Comparison of ENCODE assay signal across 22 mouse cellular contexts in genomic region chr8:70742176-70742575, GRCm38 (mm10). TPM values are rescaled to one million over a fixed set of nuclear protein-coding genes. Genes with fewer than 3 reads are reported as not detected.
DNase-seq lines count a peak whose midpoint lies in the region; ATAC-seq lines count a peak whose summit lies in the region.
"Had no signal": no experiment of that assay in that cellular context is flagged by ENCODE, and none has a peak within 500 bp of the region (broad histone marks: within the 10 kb centered on the region; RNA-seq: fewer than 3 reads in every experiment).

No protein-coding gene starts in this region.

- H3K4me2 ChIP-seq in kidney, embryonic 16.5 days (replicated peaks; ENCODE audit: low read depth, low read length): no peak overlapping the region
- no peak overlapping the region for H3K4me2 ChIP-seq in neural tube, embryonic 11.5 days (ENCODE audit: low read depth)

- H3K9me3 ChIP-seq in kidney, embryonic 16.5 days (ENCODE audit: low read length): no peaks in the 10 kb centered on the region
- H3K9me3 ChIP-seq in neural tube, embryonic 11.5 days (ENCODE audit: control insufficient read depth, low read length): no peaks in the 10 kb centered on the region
- H3K9me3 ChIP-seq: embryonic facial prominence, embryonic 15.5 days; midbrain, embryonic 13.5 days had no signal

- no peak overlapping the region for H3K4me3 ChIP-seq in kidney, embryonic 16.5 days (ENCODE audit: low read length)
- H3K4me3 ChIP-seq in neural tube, embryonic 11.5 days (ENCODE audit: low read depth, low read length): no peak overlapping the region
- H3K4me3 ChIP-seq: myocyte had no signal

- peak; percentile 95 for DNase-seq in heart, adult 11 months
- DNase-seq in heart, postnatal 25 days (ENCODE audit: low spot score): no peak
- peak; percentile 4 for DNase-seq in kidney, adult 11 months
- peak; percentile 8 for DNase-seq in neural tube, embryonic 11.5 days (ENCODE audit: low spot score)
- no peak for DNase-seq in neural tube, embryonic 10.5 days (ENCODE audit: extremely low spot score, low spot score)
- DNase-seq in left cerebral cortex, postnatal 4 days: no peak
- DNase-seq: adrenal gland, postnatal 25 days; cerebellum, adult 11-12 months; cerebellum, postnatal 14 days; lung, adult 18-20 months; lung, postnatal 14 days had no signal

- H3K9ac ChIP-seq in kidney, embryonic 16.5 days (replicated peaks; ENCODE audit: low read length): no peak overlapping the region
- H3K9ac ChIP-seq in neural tube, embryonic 11.5 days (ENCODE audit: low read length): no peak overlapping the region
- H3K9ac ChIP-seq: embryonic facial prominence, embryonic 15.5 days had no signal

- intact Hi-C loops in heart, postnatal 25 days (cut with DNase I): no loop called here
- intact Hi-C loops in left cerebral cortex, postnatal 4 days (cut with DNase I): no loop called here

- 55% methylated on average over 11 of the region's 11 CpGs for WGBS in kidney, embryonic 16.5 days
- WGBS in neural tube, embryonic 11.5 days: 70% methylated on average over 11 of the region's 11 CpGs

- no peaks in the 10 kb centered on the region for H3K36me3 ChIP-seq in kidney, embryonic 16.5 days (ENCODE audit: insufficient read depth, low read length)
- H3K36me3 ChIP-seq in neural tube, embryonic 11.5 days (ENCODE audit: control insufficient read depth, insufficient read depth, low read length): no peaks in the 10 kb centered on the region
- H3K36me3 ChIP-seq: embryonic facial prominence, embryonic 15.5 days; midbrain, embryonic 13.5 days had no signal

- peaks cover 55% of the 10 kb centered on the region for H3K27me3 ChIP-seq in kidney, embryonic 16.5 days (ENCODE audit: insufficient read depth, low read length)
- peaks cover 43% of the 10 kb centered on the region for H3K27me3 ChIP-seq in neural tube, embryonic 11.5 days (ENCODE audit: control insufficient read depth, insufficient read depth, low read length)
- H3K27me3 ChIP-seq: CH12.LX had no signal

- no peak for ATAC-seq in kidney, embryonic 16.5 days (ENCODE audit: low FRiP score, low TSS enrichment)
- no peak for ATAC-seq in neural tube, embryonic 11.5 days (ENCODE audit: insufficient read depth, low FRiP score, low TSS enrichment)

- no peak overlapping the region for H3K27ac ChIP-seq in kidney, embryonic 16.5 days (ENCODE audit: low read length)
- no peak overlapping the region for H3K27ac ChIP-seq in neural tube, embryonic 11.5 days (ENCODE audit: low read depth, low read length)
- H3K27ac ChIP-seq: embryonic facial prominence, embryonic 15.5 days; midbrain, embryonic 13.5 days had no signal

- peaks cover 22% of the 10 kb centered on the region for H3K4me1 ChIP-seq in kidney, embryonic 16.5 days (ENCODE audit: insufficient read depth, low read length)
- H3K4me1 ChIP-seq in neural tube, embryonic 11.5 days (ENCODE audit: control insufficient read depth, insufficient read depth, low read length): peaks cover 15% of the 10 kb centered on the region

RNA-seq across cellular contexts. Expression of gene Rab3a, which starts 12.3 kb away (rescaled TPM):
- total RNA-seq in heart, postnatal 25 days (2021): 10 to 100 TPM; 49.7 to 57.6 TPM
- polyA plus RNA-seq in kidney, embryonic 16.5 days (2015; fragmentation: Nextera tagmentation; extraction: Ambion mirVana): 20.9 and 22.0 TPM in 2 replicates
- polyA plus RNA-seq in neural tube, embryonic 11.5 days (2014; fragmentation: Nextera tagmentation; extraction: Ambion mirVana): 97.9 and 111 TPM in 2 replicates
- total RNA-seq in left cerebral cortex, postnatal 4 days (2021): 100 to 1,000 TPM; 414 to 476 TPM

RNA-seq across cellular contexts. Expression of gene Mpv17l2, which starts 18.6 kb away (rescaled TPM):
- 10 to 100 TPM; 26.7 to 28.0 TPM for total RNA-seq in heart, postnatal 25 days (2021)
- 57.0 and 60.4 TPM in 2 replicates for polyA plus RNA-seq in kidney, embryonic 16.5 days (2015; fragmentation: Nextera tagmentation; extraction: Ambion mirVana)
- 40.7 and 41.3 TPM in 2 replicates for polyA plus RNA-seq in neural tube, embryonic 11.5 days (2014; fragmentation: Nextera tagmentation; extraction: Ambion mirVana)
- 10 to 100 TPM; 31.7 to 32.6 TPM for total RNA-seq in left cerebral cortex, postnatal 4 days (2021)

RNA-seq across cellular contexts. Expression of gene Pde4c, which starts 18.7 kb away (rescaled TPM):
- total RNA-seq in heart, postnatal 25 days (2021): 1 to 10 TPM; 2.5 to 3.7 TPM
- 8.8 and 11.6 TPM in 2 replicates for polyA plus RNA-seq in kidney, embryonic 16.5 days (2015; fragmentation: Nextera tagmentation; extraction: Ambion mirVana)
- 0.42 TPM in 1 of 2 replicates, not detected in the other for polyA plus RNA-seq in neural tube, embryonic 11.5 days (2014; fragmentation: Nextera tagmentation; extraction: Ambion mirVana)
- total RNA-seq in left cerebral cortex, postnatal 4 days (2021): under 1 TPM; 0.56 to 0.66 TPM
- total RNA-seq: megakaryocyte, adult 5-6 weeks had no signal
- polyA plus RNA-seq: heart, embryonic 11.5 days had no signal

RNA-seq across cellular contexts. Expression of gene Gm3336, which starts 23.8 kb away (rescaled TPM):
- not detected for total RNA-seq in heart, postnatal 25 days (2021)
- polyA plus RNA-seq in kidney, embryonic 16.5 days (2015; fragmentation: Nextera tagmentation; extraction: Ambion mirVana): 0.52 and 0.76 TPM in 2 replicates
- polyA plus RNA-seq in neural tube, embryonic 11.5 days (2014; fragmentation: Nextera tagmentation; extraction: Ambion mirVana): not detected in 2 replicates
- total RNA-seq in left cerebral cortex, postnatal 4 days (2021): not detected
- total RNA-seq: adrenal gland, postnatal 25 days; gastrocnemius, adult 18-20 months; hematopoietic stem cell, adult 5-6 weeks; left cerebral cortex, adult 18-20 months; left cerebral cortex, postnatal 36 days; megakaryocyte, adult 5-6 weeks had no signal
- polyA plus RNA-seq: embryonic facial prominence, embryonic 15.5 days; heart, embryonic 11.5 days; midbrain, embryonic 13.5 days had no signal

RNA-seq across cellular contexts. Expression of gene Pik3r2, which starts 34.3 kb away (rescaled TPM):
- total RNA-seq in heart, postnatal 25 days (2021): 10 to 100 TPM; 21.8 to 25.5 TPM
- 72.8 and 77.3 TPM in 2 replicates for polyA plus RNA-seq in kidney, embryonic 16.5 days (2015; fragmentation: Nextera tagmentation; extraction: Ambion mirVana)
- 52.4 and 54.7 TPM in 2 replicates for polyA plus RNA-seq in neural tube, embryonic 11.5 days (2014; fragmentation: Nextera tagmentation; extraction: Ambion mirVana)
- total RNA-seq in left cerebral cortex, postnatal 4 days (2021): 100 to 1,000 TPM; 187 to 198 TPM

Comparison
In these comparisons a context has a peak if more than half of its experiments do, and no peak if none do; other contexts are left out.
1. DNase-seq: peak in heart, adult 11 months (single experiment), kidney, adult 11 months (single experiment) and neural tube, embryonic 11.5 days (single experiment); none in heart, postnatal 25 days (single experiment), neural tube, embryonic 10.5 days (single experiment) and left cerebral cortex, postnatal 4 days (single experiment).
2. RNA of gene Rab3a, which starts 12.3 kb away (total RNA-seq): 414 to 476 TPM in left cerebral cortex, postnatal 4 days; 49.7 to 57.6 TPM in heart, postnatal 25 days; every median in the first group is over 4 times any median in the second.